Comparison of ENCODE assay signal across 34 mouse cellular contexts in genomic region chr11:29233569-29233968, GRCm38 (mm10).
"Had no signal": no experiment of that assay in that cellular context is flagged by ENCODE, and none has a peak within 500 bp of the region (broad histone marks: within the 10 kb centered on the region; RNA-seq: fewer than 3 reads in every experiment).

No protein-coding gene starts in this region.

- H3K9me3 ChIP-seq: heart, embryonic 10.5 days; heart, embryonic 12.5 days; heart, embryonic 13.5 days; heart, embryonic 15.5 days; hindbrain, embryonic 10.5 days; hindbrain, embryonic 12.5 days; hindbrain, embryonic 13.5 days; hindbrain, embryonic 15.5 days; intestine, embryonic 15.5 days; kidney, embryonic 15.5 days had no signal

- H3K27ac ChIP-seq: heart, embryonic 10.5 days; heart, embryonic 13.5 days; heart, embryonic 15.5 days; hindbrain, embryonic 10.5 days; hindbrain, embryonic 12.5 days; hindbrain, embryonic 13.5 days; hindbrain, embryonic 14.5 days; hindbrain, embryonic 15.5 days; hindbrain, postnatal 0 days; intestine, embryonic 15.5 days; kidney, embryonic 15.5 days; kidney, postnatal 0 days; layer of hippocampus, adult 2 months had no signal

- DNase-seq: heart, postnatal 10 days; heart, postnatal 14 days; heart, postnatal 36 days; heart, postnatal 4 days; kidney, adult 11 months; kidney, adult 18-20 months; kidney, adult 2 months; kidney, adult 8-10 months; kidney, adult 9 months; kidney, postnatal 10 days; kidney, postnatal 14 days; kidney, postnatal 25 days; kidney, postnatal 36 days; kidney, postnatal 4 days; layer of hippocampus, adult 9-11 months; layer of hippocampus, postnatal 36 days had no signal

- H3K4me3 ChIP-seq: heart, embryonic 10.5 days; heart, embryonic 12.5 days; heart, embryonic 13.5 days; heart, embryonic 15.5 days; hindbrain, embryonic 10.5 days; hindbrain, embryonic 12.5 days; hindbrain, embryonic 13.5 days; hindbrain, embryonic 15.5 days; intestine, embryonic 15.5 days; kidney, embryonic 15.5 days; layer of hippocampus, adult 2 months had no signal

- H3K4me2 ChIP-seq: heart, embryonic 12.5 days; heart, embryonic 13.5 days; heart, embryonic 15.5 days; hindbrain, embryonic 12.5 days; hindbrain, embryonic 13.5 days; hindbrain, embryonic 14.5 days; hindbrain, embryonic 15.5 days; intestine, embryonic 15.5 days; kidney, embryonic 15.5 days had no signal

- H3K9ac ChIP-seq: heart, embryonic 12.5 days; heart, embryonic 13.5 days; heart, embryonic 15.5 days; hindbrain, embryonic 12.5 days; hindbrain, embryonic 13.5 days; hindbrain, embryonic 14.5 days; hindbrain, embryonic 15.5 days; intestine, embryonic 15.5 days; kidney, embryonic 15.5 days had no signal

- H3K4me1 ChIP-seq: hindbrain, embryonic 10.5 days; hindbrain, embryonic 12.5 days; hindbrain, embryonic 13.5 days; hindbrain, embryonic 15.5 days; intestine, embryonic 15.5 days; kidney, embryonic 15.5 days had no signal

- H3K36me3 ChIP-seq: intestine, embryonic 15.5 days had no signal

- H3K27me3 ChIP-seq: heart, embryonic 12.5 days; heart, embryonic 13.5 days; heart, embryonic 15.5 days; hindbrain, embryonic 12.5 days; hindbrain, embryonic 13.5 days; hindbrain, embryonic 15.5 days; intestine, embryonic 15.5 days; kidney, embryonic 15.5 days had no signal

- ATAC-seq: hindbrain, embryonic 16.5 days; hindbrain, postnatal 0 days; inflammation-experienced regulatory T-cells, adult 6 months; intestine, embryonic 15.5 days; intestine, embryonic 16.5 days; intestine, postnatal 0 days had no signal
